Mouse (Mus musculus) neural tube, embryonic 12.5 days (tissue): ENCODE data around the gene Rab10. TPM values are rescaled to one million over a fixed set of nuclear protein-coding genes. Genes with fewer than 3 reads are reported as not detected.
A peak's percentile ranks its signal among the peaks of the same experiment; 100 is the strongest.

Experiments
- ATAC-seq: fragments of 200-750 bp; cut with Nextera tagmentation; 2 replicates; pipeline ENCODE4 v1.8.0; 2017; ENCODE audit warnings: low read depth, mild to moderate bottlenecking, moderate TSS enrichment, moderate library complexity; ENCODE audit not compliant: low FRiP score
- H3K27ac ChIP-seq: fragments of 300-500 bp; sonication (generic); 2 replicates; pipeline ENCODE4 v1.5.1; 2016
- H3K27me3 ChIP-seq: fragments of 300-500 bp; sonication (generic); replicated peaks from 2 replicates; pipeline ENCODE4 v1.6.1; 2016; ENCODE audit warnings: mild to moderate bottlenecking
- H3K36me3 ChIP-seq: fragments of 300-500 bp; sonication (generic); 2 replicates; pipeline ENCODE4 v1.6.1; 2016; ENCODE audit warnings: mild to moderate bottlenecking
- H3K4me1 ChIP-seq: fragments of 300-500 bp; sonication (generic); 2 replicates; pipeline ENCODE4 v1.6.1; 2016
- H3K4me2 ChIP-seq: fragments of 300-500 bp; sonication (generic); replicated peaks from 2 replicates; pipeline ENCODE4 v1.6.1; 2016; ENCODE audit warnings: mild to moderate bottlenecking
- H3K4me3 ChIP-seq: fragments of 300-500 bp; sonication (generic); 2 replicates; pipeline ENCODE4 v1.5.1; 2016
- H3K9ac ChIP-seq: fragments of 300-500 bp; sonication (generic); 2 replicates; pipeline ENCODE4 v1.6.1; 2016; ENCODE audit warnings: mild to moderate bottlenecking
- H3K9me3 ChIP-seq: fragments of 300-500 bp; sonication (generic); 2 replicates; pipeline ENCODE4 v1.6.1; 2016; ENCODE audit warnings: mild to moderate bottlenecking
- WGBS: fragments of 180-500 bp; shearing (Covaris S2); methylation state at CpG from one replicate; pipeline ENCODE4 v1.1.7; 2016; 5-methylcytosine and 5-hydroxymethylcytosine counted together
- polyA plus RNA-seq: library from polyadenylated mRNA; unstranded; fragments of >200 nt; fragmentation: Nextera tagmentation; extraction: Ambion mirVana; gene quantifications from 2 replicates; pipeline ENCODE4 v1.2.1, GENCODE M21; 2016

Gene Rab10
- 159 and 182 TPM in 2 replicates for polyA plus RNA-seq

- ATAC-seq = peak; percentile 97
- peak within 1 kb of the TSS; percentile 90 for H3K9ac ChIP-seq
Measured at GRCm38 (mm10) chr12:3309391-3310320, at the start of gene Rab10. Gene Rab10 (minus strand): TSS chr12:3309969.

GRCm38 (mm10) chr12:3359302-3359701 lies 49.5 kb upstream of the Rab10 start:
- peak; percentile 38; the same call in 1 of the 2 replicates for ATAC-seq
- WGBS = 33% methylated on average over 3 of the region's 3 CpGs
- no peaks in the 10 kb centered on the region for H3K4me1 ChIP-seq
- no peaks in the 10 kb centered on the region for H3K27me3 ChIP-seq
- no peak overlapping the region for H3K4me2 ChIP-seq
- no peaks in the 10 kb centered on the region for H3K36me3 ChIP-seq
- no peak overlapping the region for H3K9ac ChIP-seq
- no peak overlapping the region for H3K4me3 ChIP-seq
- H3K27ac ChIP-seq = no peak overlapping the region
- no peaks in the 10 kb centered on the region for H3K9me3 ChIP-seq

More at GRCm38 (mm10) chr12:3309391-3310320, at the start of gene Rab10:
- under 1% methylated on average over 99 of the region's 111 CpGs for WGBS
- Histone ChIP-seq H3K9me3 (0 out of 2 replicates have a peak, but pooled peaks cover 6% of the 10 kb centered on the region), H3K27me3 (no peaks in the 10 kb centered on the region), H3K4me3 (peak within 1 kb of the TSS; percentile 80), H3K36me3 (no peaks in the 10 kb centered on the region), H3K4me1 (peaks cover 9% of the 10 kb centered on the region), H3K27ac (peak within 1 kb of the TSS; percentile 93), H3K4me2 (peak within 1 kb of the TSS; percentile 64)

- H3K36me3 ChIP-seq = no peaks in the 10 kb centered on the region
- no peaks in the 10 kb centered on the region for H3K9me3 ChIP-seq
- no peaks in the 10 kb centered on the region for H3K4me1 ChIP-seq
- no peak for ATAC-seq
- H3K4me3 ChIP-seq = no peak overlapping the region
- no peak overlapping the region for H3K9ac ChIP-seq
- 77% methylated on average over 16 of the region's 16 CpGs for WGBS
- H3K4me2 ChIP-seq = 0 out of 2 replicates have a peak overlapping the region, but pooled peaks have one; percentile 12
- no peaks in the 10 kb centered on the region for H3K27me3 ChIP-seq
- no peak overlapping the region for H3K27ac ChIP-seq
Measured at GRCm38 (mm10) chr12:3356824-3357223, 47.1 kb upstream of the Rab10 start.

GRCm38 (mm10) chr12:3355068-3355467 lies 45.3 kb upstream of the Rab10 start:
- H3K9me3 ChIP-seq = no peaks in the 10 kb centered on the region
- H3K9ac ChIP-seq = no peak overlapping the region
- no peak for ATAC-seq
- H3K36me3 ChIP-seq = no peaks in the 10 kb centered on the region
- WGBS = 84% methylated on average over 8 of the region's 8 CpGs
- H3K27ac ChIP-seq = no peak overlapping the region
- no peaks in the 10 kb centered on the region for H3K4me1 ChIP-seq
- no peak overlapping the region for H3K4me2 ChIP-seq
- H3K27me3 ChIP-seq = no peaks in the 10 kb centered on the region
- no peak overlapping the region for H3K4me3 ChIP-seq

- Histone ChIP-seq H3K4me1 (no peaks in the 10 kb centered on the region), H3K9me3 (no peaks in the 10 kb centered on the region), H3K27ac (no peak overlapping the region), H3K4me3 (no peak overlapping the region), H3K27me3 (no peaks in the 10 kb centered on the region), H3K36me3 (no peaks in the 10 kb centered on the region), H3K4me2 (no peak overlapping the region), H3K9ac (no peak overlapping the region)
- ATAC-seq = no peak
- WGBS = 83% methylated on average over 6 of the region's 6 CpGs
Measured at GRCm38 (mm10) chr12:3352216-3352615, 42.4 kb upstream of the Rab10 start.

GRCm38 (mm10) chr12:3350136-3350535 lies 40.4 kb upstream of the Rab10 start:
- H3K36me3 ChIP-seq = no peaks in the 10 kb centered on the region
- no peak for ATAC-seq

GRCm38 (mm10) chr12:3349387-3349786 lies 39.6 kb upstream of the Rab10 start:
- H3K4me3 ChIP-seq = no peak overlapping the region
- ATAC-seq = no peak
- no peaks in the 10 kb centered on the region for H3K27me3 ChIP-seq
- no peak overlapping the region for H3K27ac ChIP-seq
- no peaks in the 10 kb centered on the region for H3K36me3 ChIP-seq
- no peaks in the 10 kb centered on the region for H3K4me1 ChIP-seq
- 81% methylated on average over 3 of the region's 3 CpGs for WGBS
- no peaks in the 10 kb centered on the region for H3K9me3 ChIP-seq
- no peak overlapping the region for H3K4me2 ChIP-seq
- no peak overlapping the region for H3K9ac ChIP-seq

More at GRCm38 (mm10) chr12:3350136-3350535, 40.4 kb upstream of the Rab10 start:
- 75% methylated on average over 5 of the region's 5 CpGs for WGBS
- Histone ChIP-seq H3K9ac (no peak overlapping the region), H3K4me2 (no peak overlapping the region), H3K27ac (no peak overlapping the region), H3K9me3 (no peaks in the 10 kb centered on the region), H3K4me1 (no peaks in the 10 kb centered on the region), H3K27me3 (no peaks in the 10 kb centered on the region), H3K4me3 (no peak overlapping the region)

GRCm38 (mm10) chr12:3347682-3348081 lies 37.9 kb upstream of the Rab10 start:
- no peaks in the 10 kb centered on the region for H3K27me3 ChIP-seq
- H3K36me3 ChIP-seq = no peaks in the 10 kb centered on the region
- H3K9me3 ChIP-seq = no peaks in the 10 kb centered on the region
- no peak overlapping the region for H3K4me2 ChIP-seq
- ATAC-seq = no peak
- no peaks in the 10 kb centered on the region for H3K4me1 ChIP-seq
- no peak overlapping the region for H3K27ac ChIP-seq
- no peak overlapping the region for H3K4me3 ChIP-seq
- H3K9ac ChIP-seq = no peak overlapping the region

GRCm38 (mm10) chr12:3345038-3345437 lies 35.3 kb upstream of the Rab10 start:
- Histone ChIP-seq H3K4me3 (no peak overlapping the region), H3K27ac (no peak overlapping the region), H3K36me3 (no peaks in the 10 kb centered on the region), H3K27me3 (no peaks in the 10 kb centered on the region), H3K9me3 (no peaks in the 10 kb centered on the region), H3K9ac (no peak overlapping the region), H3K4me1 (no peaks in the 10 kb centered on the region), H3K4me2 (no peak overlapping the region)
- no peak for ATAC-seq
- 85% methylated on average over 5 of the region's 5 CpGs for WGBS

- WGBS = 92% methylated on average over 2 of the region's 2 CpGs
- no peak for ATAC-seq
- no peaks in the 10 kb centered on the region for H3K36me3 ChIP-seq
Measured at GRCm38 (mm10) chr12:3344155-3344554, 34.4 kb upstream of the Rab10 start.

GRCm38 (mm10) chr12:3338931-3339330 lies 29.2 kb upstream of the Rab10 start:
- Histone ChIP-seq H3K9ac (no peak overlapping the region), H3K4me2 (no peak overlapping the region), H3K4me1 (no peaks in the 10 kb centered on the region), H3K4me3 (no peak overlapping the region), H3K27ac (no peak overlapping the region), H3K36me3 (no peaks in the 10 kb centered on the region), H3K9me3 (no peaks in the 10 kb centered on the region), H3K27me3 (no peaks in the 10 kb centered on the region)
- ATAC-seq = no peak
- 89% methylated on average over 1 of the region's 1 CpGs for WGBS

More at GRCm38 (mm10) chr12:3344155-3344554, 34.4 kb upstream of the Rab10 start:
- Histone ChIP-seq H3K9ac (no peak overlapping the region), H3K27ac (no peak overlapping the region), H3K9me3 (no peaks in the 10 kb centered on the region), H3K4me1 (no peaks in the 10 kb centered on the region), H3K27me3 (no peaks in the 10 kb centered on the region), H3K4me3 (no peak overlapping the region), H3K4me2 (no peak overlapping the region)

- no peak for ATAC-seq
- H3K27ac ChIP-seq = no peak overlapping the region
Measured at GRCm38 (mm10) chr12:3329677-3330076, 19.9 kb upstream of the Rab10 start.

More at GRCm38 (mm10) chr12:3329677-3330076, 19.9 kb upstream of the Rab10 start:
- Histone ChIP-seq H3K4me2 (no peak overlapping the region), H3K9ac (no peak overlapping the region), H3K36me3 (no peaks in the 10 kb centered on the region), H3K4me1 (no peaks in the 10 kb centered on the region), H3K27me3 (no peaks in the 10 kb centered on the region), H3K4me3 (no peak overlapping the region), H3K9me3 (0 out of 2 replicates have a peak, but pooled peaks cover 3% of the 10 kb centered on the region)
- WGBS = 75% methylated on average over 4 of the region's 4 CpGs
